Mouse (Mus musculus): Measurements from ENCODE around the gene Slc9a7. TPM values are rescaled to one million over a fixed set of nuclear protein-coding genes. Genes with fewer than 3 reads are reported as not detected.

Slc9a7 gene
- total RNA-seq (2017) = 101 and 109 TPM in 2 replicates

DNA sequence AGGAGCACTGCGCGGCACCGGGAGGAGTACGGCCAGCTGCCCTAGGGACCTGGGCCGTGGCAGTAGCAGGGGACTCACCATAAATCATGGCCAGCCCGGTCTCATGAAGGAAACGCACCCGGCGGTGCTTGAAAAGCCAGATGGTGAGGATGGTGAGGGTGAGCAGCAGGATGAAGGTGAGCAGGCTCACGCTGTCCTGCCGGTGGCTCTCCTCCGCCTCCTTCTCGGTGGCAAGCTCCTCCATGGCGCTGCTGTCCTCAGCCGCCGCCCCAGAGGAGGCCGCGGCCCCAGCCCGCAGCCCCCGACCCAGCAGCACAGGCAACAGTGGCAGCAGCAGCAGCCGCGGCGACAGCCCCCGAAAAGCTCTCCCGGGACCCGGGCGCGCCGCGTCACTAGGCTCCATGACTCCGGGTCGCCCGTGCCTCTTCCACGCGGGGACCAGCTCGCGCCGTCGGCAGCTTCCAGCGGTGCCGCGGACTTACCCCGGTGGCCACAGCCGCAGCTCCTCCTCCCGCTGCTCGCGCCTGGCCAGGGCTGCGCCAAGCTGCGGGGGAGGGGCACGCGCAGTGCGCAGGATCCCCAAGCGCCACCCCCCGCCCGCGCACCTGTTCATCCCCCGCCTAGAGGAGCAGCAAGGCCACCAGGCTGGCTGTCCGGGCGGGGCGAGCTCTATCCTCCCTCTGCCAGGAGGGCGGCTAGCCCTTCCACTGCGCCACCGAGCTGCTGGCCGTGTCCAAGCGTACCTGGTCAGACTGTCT, at the start of gene Slc9a7:
Slc9a7 (minus strand) TSS at position 526 of the 758 bp plus-strand sequence.
- peak; percentile 56 for ATAC-seq (ENCODE audit: extremely low read depth, insufficient number of reproducible peaks, low FRiP score, poor library complexity, severe bottlenecking)

DNA sequence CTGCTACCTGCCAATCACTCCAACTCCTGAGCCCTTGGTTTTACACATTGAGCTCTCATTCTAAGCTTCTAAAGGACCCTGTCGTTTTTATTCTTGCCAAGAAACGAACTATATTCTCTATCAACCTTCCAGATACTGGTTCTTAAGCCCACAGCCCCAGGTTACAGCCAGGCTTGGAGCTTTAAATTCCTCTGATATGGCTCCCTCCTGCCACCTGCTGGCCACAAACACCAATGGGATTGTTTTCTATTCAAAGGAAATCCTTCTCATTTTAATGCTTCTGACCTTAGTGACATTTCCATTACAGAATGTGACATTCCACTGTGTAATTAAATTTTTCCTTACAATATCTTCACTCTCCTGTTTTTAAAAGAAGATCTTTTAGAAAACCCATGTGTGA, 44.1 kb upstream of the Slc9a7 start:
- ATAC-seq (ENCODE audit: extremely low read depth, insufficient number of reproducible peaks, low FRiP score, poor library complexity, severe bottlenecking) = 0 out of 2 replicates have a peak, but pooled peaks have one; percentile 48

DNA sequence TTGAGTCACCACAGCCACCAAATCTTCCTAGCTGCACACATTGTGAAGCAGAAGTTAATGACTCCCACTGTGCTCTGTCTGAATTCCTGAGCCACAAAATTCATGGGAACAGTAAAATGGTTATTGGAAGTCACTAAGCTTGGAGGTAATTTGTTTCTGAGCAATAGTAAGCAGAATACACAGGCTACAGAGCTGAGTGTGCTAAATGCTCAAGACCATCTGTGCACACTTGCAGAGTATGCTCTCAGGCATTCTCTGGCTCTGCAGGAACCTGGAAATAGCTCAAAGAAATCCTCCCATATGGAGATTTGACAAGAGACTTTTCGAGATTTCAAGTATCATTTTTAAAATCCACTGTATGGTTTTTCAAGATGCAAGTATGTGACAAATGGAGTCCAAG, 41.1 kb upstream of the Slc9a7 start:
- ATAC-seq (ENCODE audit: extremely low read depth, insufficient number of reproducible peaks, low FRiP score, poor library complexity, severe bottlenecking) = no peak

DNA sequence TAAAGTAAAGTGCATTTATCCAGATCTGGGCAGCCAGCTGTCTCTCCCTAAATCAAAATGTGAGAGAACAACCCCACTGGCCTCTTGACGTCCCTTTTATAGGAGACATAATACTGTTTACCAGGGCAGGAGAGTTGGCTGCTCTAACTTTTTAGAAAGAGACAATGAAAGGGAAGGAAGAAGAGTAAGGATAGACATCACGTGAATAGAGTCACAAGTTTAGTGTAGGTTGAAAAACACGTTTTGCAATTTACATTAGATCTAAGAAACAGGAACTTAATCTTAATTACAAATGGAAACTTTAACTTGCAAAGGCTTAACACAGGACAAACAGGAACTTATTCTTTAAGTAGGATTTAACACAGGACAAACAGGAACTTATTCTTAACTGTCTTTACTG, 15.6 kb upstream of the Slc9a7 start:
- no peak for ATAC-seq (ENCODE audit: extremely low read depth, insufficient number of reproducible peaks, low FRiP score, poor library complexity, severe bottlenecking)

DNA sequence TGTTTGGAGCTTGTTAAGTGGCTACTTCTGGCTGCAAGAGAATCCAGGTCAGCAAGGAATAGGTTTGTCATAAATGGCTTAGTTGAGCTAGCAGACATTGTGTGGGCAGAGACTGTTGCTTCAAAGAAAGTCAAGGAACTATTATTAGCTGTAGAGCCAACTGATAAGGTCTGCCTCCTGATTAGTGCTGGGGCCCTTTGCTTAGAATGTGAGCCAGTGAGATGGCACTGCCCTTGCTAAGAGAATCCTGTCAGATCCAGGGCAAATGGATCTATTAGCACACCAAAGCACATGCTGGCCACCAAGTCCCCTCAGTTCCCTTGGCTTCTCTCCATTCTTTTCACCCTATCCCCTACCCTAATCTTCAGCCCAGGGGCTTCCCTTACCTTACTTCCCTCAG, 14.3 kb upstream of the Slc9a7 start:
- ATAC-seq (ENCODE audit: extremely low read depth, insufficient number of reproducible peaks, low FRiP score, poor library complexity, severe bottlenecking) = no peak

DNA sequence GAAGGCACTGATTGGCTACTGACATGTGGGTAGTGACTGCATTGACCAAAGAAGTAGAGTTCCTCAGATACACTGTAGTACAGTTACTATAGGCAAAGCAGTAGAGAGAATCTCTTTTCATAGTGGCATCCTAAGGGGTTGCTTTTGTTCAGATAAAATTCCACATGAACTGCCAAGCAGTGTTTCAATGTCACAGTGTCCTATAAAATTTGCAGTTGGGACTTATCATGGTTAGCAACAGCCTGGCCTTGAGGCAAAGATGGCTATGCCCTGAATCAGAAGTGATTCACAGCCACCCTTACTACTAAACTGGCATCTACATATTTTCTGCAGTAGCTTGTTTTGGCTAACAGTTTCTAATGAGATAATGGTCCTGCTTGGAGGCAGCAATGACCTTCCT, 11.7 kb upstream of the Slc9a7 start:
- ATAC-seq (ENCODE audit: extremely low read depth, insufficient number of reproducible peaks, low FRiP score, poor library complexity, severe bottlenecking) = no peak

DNA sequence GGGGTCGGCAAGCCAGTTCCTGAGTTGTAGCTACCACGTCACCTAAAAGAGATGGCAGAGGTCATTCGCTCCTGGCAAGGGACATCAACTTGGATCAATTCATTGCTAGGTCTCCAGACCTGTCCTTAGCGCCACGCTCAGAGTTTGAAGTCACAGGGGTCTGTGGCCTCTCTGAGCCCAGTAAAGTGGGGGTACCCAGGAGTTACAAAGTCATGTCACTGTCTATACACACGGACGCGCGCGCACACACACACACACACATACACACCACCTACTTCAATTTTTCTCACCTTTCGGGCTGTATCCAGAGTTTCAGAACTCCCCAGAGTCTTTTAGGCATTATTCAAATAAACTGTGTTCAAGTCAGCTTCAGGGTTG, 422 bp upstream of the Slc9a7 start:
- ATAC-seq (ENCODE audit: extremely low read depth, insufficient number of reproducible peaks, low FRiP score, poor library complexity, severe bottlenecking) = no peak

DNA sequence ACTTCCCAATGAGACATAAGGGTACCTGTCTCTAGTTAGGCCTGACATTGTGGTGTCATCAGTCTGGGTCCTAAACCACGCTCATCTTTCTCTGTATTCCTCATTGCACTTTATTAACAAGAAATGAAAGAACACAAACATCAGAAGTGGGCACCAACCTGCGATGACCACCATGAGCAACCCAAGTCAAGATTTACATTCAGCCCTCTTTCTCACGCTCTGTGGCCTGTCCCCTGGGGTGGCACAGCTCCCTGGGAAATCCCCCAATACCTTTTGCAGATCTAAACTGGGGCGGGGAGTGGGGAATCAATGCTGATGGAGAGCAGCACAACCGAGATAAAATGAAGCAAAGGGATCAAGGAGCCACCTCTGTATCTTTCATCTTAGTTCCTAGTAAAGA, 892 bp downstream of the Slc9a7 start:
- ATAC-seq (ENCODE audit: extremely low read depth, insufficient number of reproducible peaks, low FRiP score, poor library complexity, severe bottlenecking) = peak; percentile 36; the same call in 1 of the 2 replicates

DNA sequence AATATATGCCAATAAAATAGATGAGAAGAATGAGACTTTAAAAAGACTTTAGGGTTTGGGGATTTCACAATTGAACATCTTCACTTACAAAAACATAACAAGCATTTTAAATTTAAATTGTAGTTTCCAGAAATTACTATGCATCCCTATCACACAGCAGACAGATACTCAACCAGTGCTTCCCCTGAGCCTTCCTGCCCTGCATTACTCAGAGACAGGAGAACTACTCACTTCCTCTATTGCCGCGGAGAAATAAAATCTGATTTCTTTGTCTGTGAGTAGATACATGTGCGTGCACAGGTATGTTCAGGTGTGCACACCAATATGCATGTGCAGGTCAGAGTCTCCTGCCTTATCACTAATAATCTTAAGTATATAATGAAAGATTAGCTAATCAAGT, 2.9 kb downstream of the Slc9a7 start:
- no peak for ATAC-seq (ENCODE audit: extremely low read depth, insufficient number of reproducible peaks, low FRiP score, poor library complexity, severe bottlenecking)

DNA sequence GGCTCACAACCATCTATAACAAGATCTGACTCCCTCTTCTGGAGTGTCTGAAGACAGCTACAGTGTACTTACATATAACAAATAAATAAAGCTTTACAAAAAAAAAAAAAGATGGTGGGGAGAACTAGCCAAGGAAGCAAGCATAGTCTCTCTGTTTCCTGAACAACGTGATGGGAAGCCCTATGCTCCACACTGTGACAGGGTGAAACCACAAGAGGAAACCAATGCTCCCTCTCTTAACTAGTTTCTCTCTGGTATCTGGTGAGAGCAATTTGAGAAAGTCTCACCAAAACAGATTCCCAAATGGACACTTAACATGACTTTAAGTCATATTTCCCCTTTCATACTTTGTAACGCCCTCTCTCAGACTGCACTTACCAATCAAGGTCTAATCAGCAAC, 5.4 kb downstream of the Slc9a7 start:
- ATAC-seq (ENCODE audit: extremely low read depth, insufficient number of reproducible peaks, low FRiP score, poor library complexity, severe bottlenecking) = no peak

DNA sequence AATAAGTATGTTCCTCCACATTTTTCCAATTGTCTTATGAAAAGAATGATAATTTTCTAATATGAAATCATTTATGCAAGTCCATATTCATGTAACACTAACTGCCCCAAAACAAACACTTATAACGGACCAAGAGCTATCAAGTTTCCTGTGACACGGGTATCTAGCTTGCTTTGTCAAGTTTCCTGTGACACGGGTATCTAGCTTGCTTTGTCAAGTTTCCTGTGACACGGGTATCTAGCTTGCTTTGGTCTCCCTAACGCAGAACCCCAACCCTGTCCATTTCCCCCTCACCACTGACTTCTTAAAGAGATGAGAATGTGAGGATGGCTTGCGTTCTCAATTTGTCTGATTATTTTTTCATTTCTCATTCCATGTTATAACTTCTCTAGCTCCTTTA, 12.2 kb downstream of the Slc9a7 start:
- ATAC-seq (ENCODE audit: extremely low read depth, insufficient number of reproducible peaks, low FRiP score, poor library complexity, severe bottlenecking) = no peak

DNA sequence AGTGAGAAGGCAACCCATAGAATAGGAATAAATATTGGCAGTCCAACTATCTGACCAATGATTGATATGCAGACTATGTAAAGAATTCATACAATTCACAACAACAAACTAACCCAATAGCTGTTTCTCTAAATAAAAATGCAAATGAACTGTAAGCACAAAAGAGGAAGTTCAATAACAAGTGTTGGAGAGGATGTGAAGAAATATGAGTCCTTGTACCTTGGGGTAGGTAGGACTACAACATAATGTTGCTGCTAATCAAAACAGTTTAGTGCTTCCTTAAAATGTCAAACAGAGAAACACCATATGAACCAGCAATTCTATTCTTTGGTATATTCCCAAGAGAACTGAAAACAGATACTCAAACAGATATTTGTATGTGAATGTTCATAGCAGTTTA, 17.8 kb downstream of the Slc9a7 start:
- peak; percentile 64; the same call in 1 of the 2 replicates for ATAC-seq (ENCODE audit: extremely low read depth, insufficient number of reproducible peaks, low FRiP score, poor library complexity, severe bottlenecking)

DNA sequence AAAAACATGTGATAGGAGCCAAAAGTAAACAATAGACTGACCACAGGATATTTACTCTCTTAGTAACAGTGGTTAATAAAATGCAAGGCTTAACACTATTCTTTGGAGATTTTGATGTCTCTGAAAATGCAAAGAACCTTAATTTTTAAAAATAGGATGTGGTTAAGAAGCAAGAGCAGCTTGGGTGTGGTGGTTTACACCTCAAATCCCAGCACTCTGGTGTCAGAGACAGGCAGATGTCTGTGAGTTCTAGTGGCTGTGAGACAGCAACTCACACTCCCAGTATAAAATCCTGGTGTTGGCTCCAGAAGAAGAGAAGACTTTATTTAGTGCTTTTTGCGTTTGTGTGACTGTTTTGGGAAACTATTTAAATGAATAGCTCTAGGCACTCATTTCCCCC, 19.6 kb downstream of the Slc9a7 start:
- ATAC-seq (ENCODE audit: extremely low read depth, insufficient number of reproducible peaks, low FRiP score, poor library complexity, severe bottlenecking) = no peak

DNA sequence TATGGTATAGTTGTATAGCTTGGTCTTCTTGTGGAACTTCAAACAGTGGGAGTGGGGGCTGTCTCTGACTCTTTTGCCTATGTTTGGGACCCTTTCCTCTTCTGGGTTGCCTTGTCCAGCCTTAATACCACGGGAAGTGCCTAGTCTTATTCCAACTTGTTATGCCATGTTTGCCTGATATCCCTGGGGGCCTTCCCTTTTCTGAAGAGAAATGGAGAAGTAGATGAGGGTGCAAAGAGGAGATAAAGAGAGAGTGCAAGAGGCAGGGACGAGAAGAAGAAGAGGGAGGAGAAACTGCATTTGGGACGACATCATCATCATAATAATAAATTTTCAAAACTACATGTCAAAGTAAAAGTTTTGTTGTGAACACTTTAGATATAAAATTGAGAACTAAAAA, 21.6 kb downstream of the Slc9a7 start:
- no peak for ATAC-seq (ENCODE audit: extremely low read depth, insufficient number of reproducible peaks, low FRiP score, poor library complexity, severe bottlenecking)

DNA sequence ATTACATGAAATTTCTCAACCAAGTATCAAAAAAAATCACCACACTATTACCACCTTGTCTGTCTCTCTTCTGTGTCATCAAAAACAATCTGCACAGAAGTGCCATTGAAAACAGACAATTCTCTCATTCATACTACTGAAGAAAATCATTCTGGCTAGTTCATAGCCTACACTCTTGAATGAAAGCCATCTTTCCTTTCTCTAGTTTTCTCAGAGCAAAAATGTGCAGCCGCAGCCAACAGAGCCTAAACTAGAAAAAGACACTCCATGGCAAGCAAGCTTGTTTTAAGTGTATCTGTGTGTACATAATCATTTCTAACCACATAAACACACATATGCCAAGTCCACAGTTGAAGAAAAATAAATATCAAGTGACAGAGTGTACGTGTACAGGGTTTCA, 27.2 kb downstream of the Slc9a7 start:
- no peak for ATAC-seq (ENCODE audit: extremely low read depth, insufficient number of reproducible peaks, low FRiP score, poor library complexity, severe bottlenecking)

DNA sequence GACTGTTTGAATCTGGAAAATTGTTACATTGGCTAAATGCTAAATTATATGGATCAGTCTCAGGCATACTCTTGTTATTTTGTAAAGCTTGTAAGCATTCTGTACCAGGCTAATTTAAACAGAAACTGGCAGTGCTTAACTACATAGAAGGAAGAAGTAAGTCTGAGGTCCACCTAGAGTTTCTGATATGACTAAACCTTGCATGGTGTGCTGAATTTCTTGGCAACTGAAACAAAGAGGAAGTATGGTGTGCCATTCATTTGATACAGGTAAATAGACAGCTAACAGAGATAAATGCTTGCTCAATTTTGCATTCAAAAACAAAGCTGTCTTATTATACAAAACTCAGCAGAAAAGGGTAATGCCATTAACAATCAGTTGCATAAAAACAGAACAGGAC, 63.5 kb downstream of the Slc9a7 start:
- ATAC-seq (ENCODE audit: extremely low read depth, insufficient number of reproducible peaks, low FRiP score, poor library complexity, severe bottlenecking) = no peak

DNA sequence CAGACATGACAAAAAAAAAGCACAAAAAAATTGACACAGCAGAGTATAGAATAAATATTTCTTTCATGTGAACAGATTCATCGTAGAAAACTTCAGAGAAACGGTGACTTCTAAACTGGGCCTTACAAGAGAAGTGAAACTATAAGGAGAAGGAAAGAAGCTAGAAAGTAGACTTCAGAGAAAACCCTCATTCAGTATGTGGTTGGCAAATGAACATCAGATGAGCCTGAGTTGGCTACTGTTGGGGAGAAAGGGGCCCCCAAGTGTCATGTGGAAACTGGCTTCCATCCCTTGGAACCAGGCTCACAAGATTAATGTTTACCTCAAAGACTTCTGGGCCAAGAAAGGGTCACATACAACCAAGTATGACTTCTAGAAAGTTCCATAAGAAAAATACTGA, 70.1 kb downstream of the Slc9a7 start:
- no peak for ATAC-seq (ENCODE audit: extremely low read depth, insufficient number of reproducible peaks, low FRiP score, poor library complexity, severe bottlenecking)

DNA sequence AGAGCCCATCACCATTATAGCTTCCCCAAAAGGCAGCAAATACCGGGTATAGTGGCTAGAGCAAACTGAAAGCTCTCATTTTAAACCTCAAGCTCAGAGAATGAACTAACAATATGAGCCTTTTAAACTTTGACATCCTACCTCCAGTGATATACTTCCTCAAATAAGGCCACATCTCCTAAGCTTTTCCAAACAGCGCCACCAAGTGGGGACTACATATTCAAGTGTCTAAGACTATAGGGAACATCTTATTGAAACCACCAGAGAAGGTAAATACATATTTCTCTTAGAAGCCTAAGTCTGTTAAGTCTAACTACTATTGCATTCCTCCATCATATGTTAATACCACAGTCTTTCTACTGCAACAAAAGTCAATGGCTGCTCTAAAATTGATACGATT, 106.0 kb downstream of the Slc9a7 start:
- ATAC-seq (ENCODE audit: extremely low read depth, insufficient number of reproducible peaks, low FRiP score, poor library complexity, severe bottlenecking) = no peak

DNA sequence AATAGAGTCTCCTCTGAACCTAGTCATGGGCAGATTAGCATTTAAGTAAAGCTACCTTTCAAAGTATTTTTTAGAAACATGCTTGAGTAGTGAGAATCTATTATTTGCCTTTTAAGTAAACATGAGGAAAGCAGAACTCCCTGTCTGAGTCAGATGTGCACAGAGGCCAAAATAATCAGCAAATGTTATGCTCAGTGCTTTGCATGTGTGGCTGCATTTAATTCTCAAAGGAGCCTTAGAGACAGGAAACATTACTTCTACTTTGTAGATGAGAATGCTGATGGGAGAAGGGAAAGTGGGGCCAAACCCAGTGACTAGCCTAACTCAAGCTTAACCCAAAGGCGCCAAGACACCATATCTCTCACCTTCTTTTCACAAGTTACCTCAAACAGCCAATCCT, 114.8 kb downstream of the Slc9a7 start:
- ATAC-seq (ENCODE audit: extremely low read depth, insufficient number of reproducible peaks, low FRiP score, poor library complexity, severe bottlenecking) = no peak

DNA sequence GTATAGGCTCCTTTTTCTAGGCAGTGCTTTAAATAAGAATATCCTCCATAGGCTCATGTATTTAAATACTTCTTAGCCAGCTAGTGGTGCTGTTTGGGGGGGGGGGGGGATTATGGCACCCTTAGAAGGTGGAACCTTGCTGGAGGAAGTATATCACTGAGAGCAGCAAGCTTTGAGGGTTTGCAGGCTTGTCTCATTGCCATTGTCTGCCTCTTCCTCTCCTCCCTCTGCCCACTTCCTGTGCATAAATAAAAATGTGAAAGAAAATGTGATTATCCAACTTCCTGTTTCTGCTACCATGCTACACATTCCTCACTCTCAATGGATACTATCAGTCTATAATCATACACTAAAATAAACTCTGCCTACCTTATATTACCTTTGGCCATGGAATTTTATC, 123.2 kb downstream of the Slc9a7 start:
- ATAC-seq (ENCODE audit: extremely low read depth, insufficient number of reproducible peaks, low FRiP score, poor library complexity, severe bottlenecking) = no peak

DNA sequence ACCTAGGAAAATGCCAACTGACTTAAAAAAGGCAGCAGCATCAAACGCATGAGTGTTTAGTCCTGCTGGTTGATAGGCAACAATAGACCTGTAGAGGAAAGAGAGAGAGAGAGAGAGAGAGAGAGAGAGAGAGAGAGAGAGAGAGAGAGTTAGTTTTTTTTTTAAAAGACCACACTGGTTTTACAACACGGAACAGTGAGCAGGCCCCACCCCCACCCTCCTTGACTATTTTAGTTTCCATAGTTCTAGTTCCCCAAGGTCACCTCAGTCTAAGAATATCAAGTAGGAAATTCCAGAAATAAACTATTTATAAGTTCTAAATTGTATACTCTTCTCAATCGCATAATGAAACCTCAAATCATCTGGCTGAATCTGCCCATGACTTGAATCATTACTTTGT, 126.6 kb downstream of the Slc9a7 start:
- ATAC-seq (ENCODE audit: extremely low read depth, insufficient number of reproducible peaks, low FRiP score, poor library complexity, severe bottlenecking) = no peak

All from neutrophil, adult 5-6 weeks (primary cell).